Mouse (Mus musculus): Measurements from ENCODE around the gene Olfr787. TPM values are rescaled to one million over a fixed set of nuclear protein-coding genes. Genes with fewer than 3 reads are reported as not detected.

Olfr787 gene
- polyA plus RNA-seq (2021; fragmentation: Nextera tagmentation): not detected in 2 replicates
- long read RNA-seq, experiment 1: 0 reads
- long read RNA-seq, experiment 2: 0 reads

DNA sequence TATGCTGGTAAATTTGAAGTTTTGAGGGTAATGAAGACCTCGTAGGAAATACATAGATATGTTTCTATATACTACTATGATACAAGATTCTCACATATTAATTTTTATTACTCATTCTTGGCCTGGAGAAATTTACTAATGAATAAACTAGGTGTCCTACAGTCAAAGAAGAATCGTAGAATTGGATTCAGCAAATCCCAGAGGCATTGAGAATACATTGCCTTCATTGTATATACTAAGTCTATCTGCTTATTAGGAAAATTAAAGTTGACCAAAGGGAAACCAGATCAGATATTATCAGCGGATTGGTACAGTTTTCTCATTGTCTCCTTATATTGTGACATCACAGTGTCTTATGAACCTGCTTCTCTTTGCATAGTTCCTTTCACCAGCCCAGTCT is at the start of gene Olfr787:
Olfr787 (plus strand) TSS at position 301 of the 400 bp plus-strand sequence.

DNA sequence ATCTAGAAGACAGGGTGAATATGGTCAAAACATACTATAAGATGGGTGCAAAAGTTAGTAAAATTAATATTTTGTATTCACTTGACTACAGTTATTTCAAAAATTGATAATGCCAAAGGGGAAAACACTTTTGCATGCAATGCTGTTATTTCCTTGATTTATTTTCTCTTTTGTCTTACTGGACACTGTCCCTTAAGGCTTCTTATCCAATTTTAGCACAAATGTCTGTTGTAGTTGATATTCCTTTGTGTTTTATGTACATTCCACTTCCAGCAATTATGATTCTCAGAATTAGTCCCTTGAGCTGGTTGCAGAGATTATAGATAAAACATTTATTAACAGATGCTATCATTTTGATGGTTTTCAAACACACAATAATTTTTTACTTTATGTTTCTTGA is 34.7 kb upstream of the Olfr787 start, which contains the start of gene Olfr786:
Olfr786 (plus strand) TSS at position 301 of the 400 bp plus-strand sequence.

DNA sequence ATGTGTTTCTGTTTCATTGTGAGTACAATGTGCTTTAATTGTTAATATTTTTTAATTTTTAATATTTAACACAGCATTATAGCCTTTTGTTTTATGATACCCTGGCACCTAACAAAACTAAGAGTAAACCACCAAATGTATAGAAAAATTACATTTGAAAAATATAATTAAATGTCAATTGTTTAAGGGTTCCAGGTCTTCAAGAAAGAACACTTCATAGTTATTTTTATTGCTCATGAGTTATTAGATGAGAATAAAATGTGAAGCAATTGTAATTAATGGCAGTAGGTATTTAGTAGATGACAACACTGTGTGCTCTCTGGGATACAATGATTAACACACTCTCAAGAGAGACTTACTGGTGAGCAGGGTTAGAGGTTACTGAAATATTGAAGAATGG is 9.0 kb downstream of the Olfr787 start, which contains the start of gene Olfr788:
Olfr788 (plus strand) TSS at position 301 of the 400 bp plus-strand sequence.

DNA sequence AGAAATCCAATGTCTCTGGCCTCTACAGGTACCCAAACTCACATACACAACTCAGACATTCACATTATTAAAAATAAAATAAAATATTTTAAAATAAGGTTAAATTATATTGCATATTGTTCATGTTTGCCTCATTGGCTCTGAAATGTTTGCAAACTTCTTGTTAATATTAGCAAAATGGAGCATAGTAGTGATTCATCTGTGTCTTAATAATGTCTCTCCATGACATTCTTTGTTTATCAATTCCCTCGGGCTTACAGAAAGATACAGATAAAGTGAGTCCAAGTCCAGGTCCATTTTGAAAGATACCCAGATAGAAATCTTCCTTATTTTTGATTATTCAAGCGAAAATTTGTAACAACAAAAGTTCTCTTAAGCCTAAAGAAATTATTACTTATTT is 22.8 kb downstream of the Olfr787 start, which contains the start of gene Olfr789:
Olfr789 (plus strand) TSS at position 301 of the 400 bp plus-strand sequence.

DNA sequence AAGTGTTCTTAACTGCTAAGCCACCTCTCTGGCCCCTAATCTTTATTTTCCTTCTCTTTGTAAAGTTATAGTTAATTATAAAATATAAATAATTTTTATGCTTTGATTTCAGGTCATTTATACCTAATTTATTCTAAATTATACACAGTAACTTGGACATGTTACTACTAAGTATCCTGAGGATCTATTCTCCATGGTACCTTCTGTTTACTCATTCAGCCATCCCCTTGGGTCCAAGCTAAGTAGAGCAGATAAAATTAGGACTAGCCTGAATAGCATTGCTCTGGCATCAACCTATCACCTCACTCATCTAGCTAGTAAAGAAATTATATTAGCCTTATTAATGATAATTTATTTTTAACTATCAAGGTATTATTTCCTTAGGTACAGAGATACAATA is 36.5 kb downstream of the Olfr787 start, which contains the start of gene Olfr790:
Olfr790 (plus strand) TSS at position 301 of the 400 bp plus-strand sequence.

Other genes starting within 250 kb of the Olfr787 start
- not detected in 2 replicates for gene Olfr774, start 225.7 kb upstream of the Olfr787 start, polyA plus RNA-seq (2021; fragmentation: Nextera tagmentation)
- not detected in 2 replicates for gene Olfr775, start 213.4 kb upstream of the Olfr787 start, polyA plus RNA-seq (2021; fragmentation: Nextera tagmentation)
- not detected in 2 replicates for gene Olfr776, start 202.7 kb upstream of the Olfr787 start, polyA plus RNA-seq (2021; fragmentation: Nextera tagmentation)
- not detected in 2 replicates for gene Olfr777, start 190.4 kb upstream of the Olfr787 start, polyA plus RNA-seq (2021; fragmentation: Nextera tagmentation)
- gene Olfr780, start 143.7 kb upstream of the Olfr787 start, polyA plus RNA-seq (2021; fragmentation: Nextera tagmentation): not detected in 2 replicates
- not detected in 2 replicates for gene Olfr781, start 133.0 kb upstream of the Olfr787 start, polyA plus RNA-seq (2021; fragmentation: Nextera tagmentation)
- gene Olfr782, start 113.0 kb upstream of the Olfr787 start, polyA plus RNA-seq (2021; fragmentation: Nextera tagmentation): not detected in 2 replicates
- 0.04 and 0.06 TPM in 2 replicates for gene Olfr784, start 77.8 kb upstream of the Olfr787 start, polyA plus RNA-seq (2021; fragmentation: Nextera tagmentation)
- not detected in 2 replicates for gene Olfr785, start 56.4 kb upstream of the Olfr787 start, polyA plus RNA-seq (2021; fragmentation: Nextera tagmentation)
- gene Olfr786, start 34.6 kb upstream of the Olfr787 start, polyA plus RNA-seq (2021; fragmentation: Nextera tagmentation): not detected in 2 replicates
- gene Olfr788, start 9.1 kb downstream of the Olfr787 start, polyA plus RNA-seq (2021; fragmentation: Nextera tagmentation): not detected in 2 replicates
- not detected in 2 replicates for gene Olfr789, start 22.9 kb downstream of the Olfr787 start, polyA plus RNA-seq (2021; fragmentation: Nextera tagmentation)
- gene Olfr790, start 36.6 kb downstream of the Olfr787 start, polyA plus RNA-seq (2021; fragmentation: Nextera tagmentation): not detected in 2 replicates
- not detected in 2 replicates for gene Olfr791, start 59.9 kb downstream of the Olfr787 start, polyA plus RNA-seq (2021; fragmentation: Nextera tagmentation)
- gene Olfr792, start 77.3 kb downstream of the Olfr787 start, polyA plus RNA-seq (2021; fragmentation: Nextera tagmentation): not detected in 2 replicates
- gene Olfr794, start 105.8 kb downstream of the Olfr787 start, polyA plus RNA-seq (2021; fragmentation: Nextera tagmentation): not detected in 2 replicates
- gene Olfr796, start 150.7 kb downstream of the Olfr787 start, polyA plus RNA-seq (2021; fragmentation: Nextera tagmentation): not detected in 2 replicates
- gene Olfr798, start 166.1 kb downstream of the Olfr787 start, polyA plus RNA-seq (2021; fragmentation: Nextera tagmentation): not detected in 2 replicates
- gene Olfr799, start 175.6 kb downstream of the Olfr787 start, polyA plus RNA-seq (2021; fragmentation: Nextera tagmentation): not detected in 2 replicates
- not detected in 2 replicates for gene Olfr800, start 195.8 kb downstream of the Olfr787 start, polyA plus RNA-seq (2021; fragmentation: Nextera tagmentation)
- not detected in 2 replicates for gene Olfr801, start 212.0 kb downstream of the Olfr787 start, polyA plus RNA-seq (2021; fragmentation: Nextera tagmentation)
- 0.03 and 0.07 TPM in 2 replicates for gene Olfr802, start 226.3 kb downstream of the Olfr787 start, polyA plus RNA-seq (2021; fragmentation: Nextera tagmentation)
- gene Olfr803, start 232.4 kb downstream of the Olfr787 start, polyA plus RNA-seq (2021; fragmentation: Nextera tagmentation): not detected in 2 replicates
- not detected in 2 replicates for gene Olfr804, start 241.3 kb downstream of the Olfr787 start, polyA plus RNA-seq (2021; fragmentation: Nextera tagmentation)